Mouse (Mus musculus) embryonic facial prominence, embryonic 13.5 days (tissue): ENCODE results near the gene Prkcb. TPM values are rescaled to one million over a fixed set of nuclear protein-coding genes. Genes with fewer than 3 reads are reported as not detected.

Source experiments
- ATAC-seq: fragments of 200-750 bp; cut with Nextera tagmentation; 2 replicates; pipeline ENCODE4 v1.8.0; 2017; ENCODE audit warnings: low read depth; ENCODE audit not compliant: insufficient number of reproducible peaks, insufficient read depth, low FRiP score, low TSS enrichment
- H3K27ac ChIP-seq: fragments of 300-500 bp; sonication (generic); 2 replicates; pipeline ENCODE4 v1.5.1; 2015; ENCODE audit warnings: moderate library complexity, mild to moderate bottlenecking, inconsistent platforms
- H3K27me3 ChIP-seq: fragments of 300-500 bp; sonication (generic); 2 replicates; pipeline ENCODE4 v1.6.1; 2015; ENCODE audit warnings: mild to moderate bottlenecking, inconsistent platforms
- H3K36me3 ChIP-seq: fragments of 300-500 bp; sonication (generic); 2 replicates; pipeline ENCODE4 v1.6.1; 2015; ENCODE audit warnings: mild to moderate bottlenecking, inconsistent platforms
- H3K4me1 ChIP-seq: fragments of 300-500 bp; sonication (generic); 2 replicates; pipeline ENCODE4 v1.6.1; 2015; ENCODE audit warnings: inconsistent platforms
- H3K4me2 ChIP-seq: fragments of 300-500 bp; sonication (generic); 2 replicates; pipeline ENCODE4 v1.6.1; 2015; ENCODE audit warnings: moderate library complexity, mild to moderate bottlenecking, inconsistent platforms
- H3K4me3 ChIP-seq: fragments of 300-500 bp; sonication (generic); 2 replicates; pipeline ENCODE4 v1.5.1; 2015; ENCODE audit warnings: mild to moderate bottlenecking, inconsistent platforms
- H3K9ac ChIP-seq: fragments of 300-500 bp; sonication (generic); 2 replicates; pipeline ENCODE4 v1.6.1; 2015; ENCODE audit warnings: mild to moderate bottlenecking, inconsistent platforms
- H3K9me3 ChIP-seq: fragments of 300-500 bp; sonication (generic); 2 replicates; pipeline ENCODE4 v1.6.1; 2016; ENCODE audit warnings: inconsistent platforms
- WGBS: fragments of 180-500 bp; shearing (Covaris S2); methylation state at CpG from one replicate; pipeline ENCODE4 v1.1.7; 2015; ENCODE audit warnings: mixed read lengths; 5-methylcytosine and 5-hydroxymethylcytosine counted together
- polyA plus RNA-seq: library from polyadenylated mRNA; unstranded; fragments of >200 nt; fragmentation: Nextera tagmentation; extraction: Ambion mirVana; gene quantifications from 2 replicates; pipeline ENCODE4 v1.2.1, GENCODE M21; 2015

Gene Prkcb
- polyA plus RNA-seq, 1 experiment from 2014 or later: 5.9 TPM

DNA sequence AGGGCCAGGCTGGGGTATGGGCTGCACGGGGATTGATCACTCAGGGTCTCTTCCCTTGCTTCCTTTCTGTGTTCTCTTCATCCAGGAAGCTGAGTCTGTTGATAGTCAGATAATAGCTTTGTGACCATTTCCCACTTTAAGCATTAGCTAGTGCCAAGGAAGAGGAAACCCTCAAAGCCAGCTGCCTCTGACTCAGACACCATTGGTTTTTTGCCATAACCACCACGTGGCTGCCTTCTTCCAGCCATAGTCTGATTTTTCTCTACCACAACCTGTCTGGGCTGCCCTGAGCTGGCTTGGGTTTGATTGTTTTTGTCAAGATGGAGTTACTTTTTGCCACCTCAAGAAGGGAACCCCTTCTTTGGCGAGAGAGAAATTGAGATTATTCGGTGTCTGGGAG lies 41.0 kb downstream of the Prkcb start:
- H3K4me2 ChIP-seq: no peak overlapping the region
- WGBS: 84% methylated on average over 4 of the region's 4 CpGs
- no peak for ATAC-seq
- H3K4me3 ChIP-seq: no peak overlapping the region
- no peaks in the 10 kb centered on the region for H3K9me3 ChIP-seq
- no peaks in the 10 kb centered on the region for H3K4me1 ChIP-seq
- H3K36me3 ChIP-seq: no peaks in the 10 kb centered on the region
- H3K9ac ChIP-seq: no peak overlapping the region
- H3K27me3 ChIP-seq: no peaks in the 10 kb centered on the region
- no peak overlapping the region for H3K27ac ChIP-seq

DNA sequence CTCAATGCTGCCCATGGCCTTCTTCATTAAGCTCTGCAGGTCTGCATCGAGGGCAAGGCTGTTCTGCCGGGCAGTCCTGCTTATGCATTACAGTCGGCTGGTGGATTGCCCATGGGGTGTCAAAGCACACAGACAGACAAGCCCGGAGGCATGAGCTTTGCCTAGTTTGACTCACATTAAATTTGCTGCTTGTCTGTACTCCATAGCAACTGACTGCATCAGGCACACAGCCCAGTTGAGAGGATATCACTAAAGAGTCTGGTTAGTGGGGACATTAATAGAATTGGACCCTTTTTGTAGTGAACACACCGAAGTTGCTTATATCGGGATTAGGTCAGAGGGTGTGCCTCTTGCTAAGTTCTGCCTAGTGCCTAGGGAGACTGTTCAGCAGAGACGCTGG lies 45.1 kb downstream of the Prkcb start:
- no peak for ATAC-seq

DNA sequence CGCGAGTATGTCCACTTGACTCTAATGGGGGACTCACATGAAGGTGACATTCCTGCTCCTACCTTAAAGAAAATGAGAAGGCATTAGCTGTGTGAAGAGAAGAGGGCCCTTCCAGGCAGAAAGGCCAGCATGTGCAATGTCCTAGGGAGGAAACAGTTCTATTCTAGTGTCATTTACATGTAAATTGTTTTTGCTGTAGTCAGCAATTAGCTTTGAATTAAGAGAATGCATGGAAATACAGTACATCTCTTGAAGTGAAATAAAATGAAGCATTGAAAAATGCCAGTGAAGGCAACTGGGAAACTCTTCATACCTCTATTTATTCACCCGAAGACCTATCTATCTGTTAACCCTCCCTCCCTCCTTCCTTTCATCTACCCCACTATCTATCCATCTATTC lies 48.8 kb downstream of the Prkcb start:
- 91% methylated on average over 3 of the region's 3 CpGs for WGBS
- no peaks in the 10 kb centered on the region for H3K9me3 ChIP-seq

More for the DNA sequence above, 45.1 kb downstream of the Prkcb start:
- no peaks in the 10 kb centered on the region for H3K27me3 ChIP-seq
- no peaks in the 10 kb centered on the region for H3K9me3 ChIP-seq
- no peak overlapping the region for H3K9ac ChIP-seq
- no peak overlapping the region for H3K4me2 ChIP-seq
- WGBS: 85% methylated on average over 7 of the region's 7 CpGs
- no peak overlapping the region for H3K27ac ChIP-seq
- H3K36me3 ChIP-seq: no peaks in the 10 kb centered on the region
- H3K4me1 ChIP-seq: no peaks in the 10 kb centered on the region
- H3K4me3 ChIP-seq: no peak overlapping the region

DNA sequence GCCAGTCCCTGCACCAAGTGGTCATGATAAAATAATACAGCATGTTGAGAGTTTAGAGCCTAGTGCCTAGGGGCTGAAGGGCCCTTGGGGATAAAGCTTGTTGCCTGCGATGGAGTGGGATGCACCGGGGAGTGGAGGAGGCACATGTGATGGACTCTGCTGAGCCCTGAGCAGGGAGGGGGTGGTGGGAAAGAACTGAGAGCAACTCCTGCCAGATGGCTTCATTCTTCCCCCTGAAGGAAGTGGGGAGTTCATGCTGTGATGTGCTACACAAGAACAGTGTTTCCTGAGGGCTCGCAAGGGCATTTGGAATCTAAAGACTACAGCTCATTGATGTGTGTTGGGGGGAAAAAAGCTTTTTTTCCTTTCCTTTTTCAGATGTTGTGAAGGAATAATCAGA lies 49.5 kb downstream of the Prkcb start:
- H3K4me3 ChIP-seq: no peak overlapping the region
- no peaks in the 10 kb centered on the region for H3K4me1 ChIP-seq
- H3K36me3 ChIP-seq: no peaks in the 10 kb centered on the region
- H3K4me2 ChIP-seq: no peak overlapping the region
- H3K9ac ChIP-seq: no peak overlapping the region
- H3K9me3 ChIP-seq: no peaks in the 10 kb centered on the region
- ATAC-seq: no peak
- no peaks in the 10 kb centered on the region for H3K27me3 ChIP-seq
- no peak overlapping the region for H3K27ac ChIP-seq
- WGBS: 72% methylated on average over 3 of the region's 3 CpGs

More for the DNA sequence above, 48.8 kb downstream of the Prkcb start:
- H3K9ac ChIP-seq: no peak overlapping the region
- H3K4me3 ChIP-seq: no peak overlapping the region
- no peak overlapping the region for H3K27ac ChIP-seq
- ATAC-seq: no peak
- H3K4me1 ChIP-seq: no peaks in the 10 kb centered on the region
- no peak overlapping the region for H3K4me2 ChIP-seq
- H3K36me3 ChIP-seq: no peaks in the 10 kb centered on the region
- H3K27me3 ChIP-seq: no peaks in the 10 kb centered on the region

DNA sequence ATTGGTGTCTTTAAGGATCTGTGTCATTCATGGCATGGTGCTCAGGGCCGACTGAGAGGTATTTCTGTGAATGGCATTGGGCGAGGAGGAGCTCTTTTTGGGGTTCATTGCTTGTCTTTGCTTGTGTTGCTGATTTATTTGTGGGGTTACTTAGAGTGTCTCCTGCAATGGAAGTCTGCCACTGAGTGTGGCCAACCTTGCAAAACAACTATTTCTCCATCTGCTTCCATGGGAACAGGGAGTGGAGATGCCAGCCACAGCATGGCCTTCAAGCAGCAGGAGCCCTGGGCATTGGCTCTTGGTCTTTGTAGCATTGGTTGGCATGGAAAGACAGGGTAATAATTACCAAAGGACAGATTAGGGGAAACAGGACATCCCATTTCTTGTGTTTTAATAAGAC lies 50.9 kb downstream of the Prkcb start:
- ATAC-seq: no peak
- no peak overlapping the region for H3K27ac ChIP-seq
- no peaks in the 10 kb centered on the region for H3K27me3 ChIP-seq
- H3K4me1 ChIP-seq: no peaks in the 10 kb centered on the region
- H3K9me3 ChIP-seq: no peaks in the 10 kb centered on the region
- 79% methylated on average over 2 of the region's 2 CpGs for WGBS
- H3K9ac ChIP-seq: no peak overlapping the region
- no peak overlapping the region for H3K4me2 ChIP-seq
- no peak overlapping the region for H3K4me3 ChIP-seq
- no peaks in the 10 kb centered on the region for H3K36me3 ChIP-seq

DNA sequence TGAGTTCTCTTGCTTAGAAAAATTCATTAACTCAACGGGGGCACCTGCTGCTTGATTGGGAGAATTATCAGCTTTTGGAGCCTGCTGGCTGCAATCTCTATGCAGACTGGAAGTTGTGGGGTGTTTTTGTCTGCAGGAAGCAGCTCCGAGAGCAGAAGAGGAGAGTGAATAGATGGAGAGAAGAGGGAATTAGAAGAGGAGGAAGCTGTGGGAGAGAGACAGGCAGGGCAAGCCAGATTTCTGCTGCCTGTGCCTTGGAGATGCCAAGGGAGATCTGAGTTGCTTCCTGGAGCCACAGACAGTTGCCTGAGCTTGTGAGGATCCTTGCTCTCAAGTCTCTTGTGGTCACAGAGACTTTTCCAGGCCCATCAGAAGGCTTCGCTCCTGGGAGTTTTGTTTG lies 53.3 kb downstream of the Prkcb start:
- H3K4me2 ChIP-seq: no peak overlapping the region
- WGBS: 65% methylated on average over 3 of the region's 3 CpGs

DNA sequence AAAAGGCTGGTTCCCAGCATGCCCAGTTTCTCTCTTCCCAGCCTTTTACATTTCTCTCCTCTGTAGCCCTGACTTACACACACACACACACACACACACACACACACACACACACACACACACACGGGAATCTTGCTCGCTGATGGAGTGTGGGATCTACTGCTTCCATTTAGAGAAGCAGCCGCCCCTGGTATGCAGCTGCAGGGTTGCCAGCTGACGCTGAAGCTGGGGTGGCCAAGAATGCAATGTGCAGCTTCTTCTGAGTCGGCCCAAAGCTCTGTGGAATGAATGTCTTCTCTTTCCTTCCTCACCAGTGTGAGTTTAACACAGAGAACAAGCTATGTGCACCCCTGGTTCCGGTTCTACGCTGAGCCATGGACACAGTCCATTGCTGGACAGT lies 56.1 kb downstream of the Prkcb start:
- WGBS: 64% methylated on average over 7 of the region's 7 CpGs
- Histone ChIP-seq H3K4me3 (no peak overlapping the region), H3K9ac (no peak overlapping the region), H3K36me3 (no peaks in the 10 kb centered on the region), H3K27me3 (no peaks in the 10 kb centered on the region), H3K27ac (no peak overlapping the region; the same call in 1 of the 2 replicates), H3K4me2 (no peak overlapping the region), H3K4me1 (peaks cover 8% of the 10 kb centered on the region; the same call in 1 of the 2 replicates), H3K9me3 (no peaks in the 10 kb centered on the region)
- ATAC-seq: no peak

More for the DNA sequence above, 53.3 kb downstream of the Prkcb start:
- no peak overlapping the region for H3K9ac ChIP-seq
- ATAC-seq: no peak
- H3K4me3 ChIP-seq: no peak overlapping the region
- H3K27ac ChIP-seq: no peak overlapping the region
- no peaks in the 10 kb centered on the region for H3K9me3 ChIP-seq
- peaks cover 4% of the 10 kb centered on the region; the same call in 1 of the 2 replicates for H3K4me1 ChIP-seq
- H3K27me3 ChIP-seq: no peaks in the 10 kb centered on the region
- no peaks in the 10 kb centered on the region for H3K36me3 ChIP-seq

DNA sequence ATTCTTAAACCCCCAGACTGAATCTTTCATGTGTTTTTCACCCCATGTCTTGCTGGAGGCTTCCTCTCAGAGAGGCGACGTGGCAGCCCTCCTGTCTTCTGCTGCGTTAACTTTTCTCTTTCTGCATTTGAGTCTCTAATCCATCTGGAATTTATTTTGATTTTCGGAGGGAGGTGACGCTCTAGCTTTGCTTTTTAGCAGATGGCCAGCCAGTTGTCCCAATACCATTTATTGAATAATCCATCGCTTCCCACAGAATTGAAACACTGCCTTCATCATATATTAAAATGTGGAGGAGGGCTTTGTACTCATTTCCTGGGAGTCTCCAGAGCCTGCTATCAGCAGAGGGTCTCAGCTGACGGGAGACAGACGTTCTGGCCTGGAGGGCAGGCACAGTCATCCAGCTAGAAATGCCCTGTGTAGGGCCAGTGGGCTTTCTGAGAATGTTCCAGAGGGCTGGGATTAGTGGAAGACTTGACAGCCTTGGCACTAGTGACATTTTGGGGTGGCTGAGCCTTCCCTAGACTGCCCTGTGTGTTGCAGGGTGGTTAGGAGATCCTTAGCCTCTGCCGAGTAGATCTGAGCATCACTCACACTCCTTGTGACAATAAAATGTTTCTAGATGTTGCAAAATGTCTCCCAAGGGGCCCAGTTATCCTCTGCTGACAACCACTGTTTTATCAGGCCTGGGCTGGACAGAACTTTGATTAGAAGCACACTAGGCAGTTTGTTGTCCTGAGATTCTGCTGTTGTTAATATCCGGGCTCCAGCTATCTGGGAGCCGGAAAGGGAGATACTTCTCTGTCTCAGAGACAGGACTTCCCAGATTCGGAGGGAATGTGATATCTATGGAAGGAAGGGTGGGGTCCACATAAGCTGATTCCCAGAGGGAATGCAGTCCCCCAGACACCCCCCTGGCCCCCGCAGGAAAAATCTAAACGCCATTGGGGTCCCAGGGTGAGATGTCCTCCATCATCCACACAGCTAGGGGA lies 58.0 kb downstream of the Prkcb start:
- Histone ChIP-seq H3K9ac (0 out of 2 replicates have a peak overlapping the region, but pooled peaks have one; percentile 17), H3K4me1 (peaks cover 8% of the 10 kb centered on the region; the same call in 1 of the 2 replicates), H3K27me3 (no peaks in the 10 kb centered on the region), H3K9me3 (no peaks in the 10 kb centered on the region), H3K4me3 (no peak overlapping the region), H3K36me3 (no peaks in the 10 kb centered on the region), H3K27ac (no peak overlapping the region), H3K4me2 (no peak overlapping the region)
- 47% methylated on average over 14 of the region's 14 CpGs for WGBS
- no peak for ATAC-seq

DNA sequence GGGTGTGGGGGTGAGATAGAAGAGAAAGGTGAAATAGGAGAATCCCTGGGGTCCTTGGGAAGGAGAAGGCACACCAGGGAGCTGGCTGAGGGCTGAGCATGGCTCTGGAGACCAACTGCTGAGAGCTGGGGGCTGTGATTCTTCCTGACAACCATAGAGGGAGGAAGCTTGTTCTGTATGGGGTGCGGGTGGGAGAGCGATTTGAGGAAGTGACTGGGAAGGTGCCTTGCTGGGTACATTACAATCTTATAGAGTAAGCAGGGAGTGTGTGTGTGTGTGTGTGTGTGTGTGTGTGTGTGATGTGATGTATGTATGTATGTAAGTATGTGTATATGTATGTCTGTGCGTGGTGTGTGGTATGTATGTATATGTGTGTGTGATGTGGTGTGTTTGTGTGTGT lies 58.9 kb downstream of the Prkcb start:
- Histone ChIP-seq H3K36me3 (no peaks in the 10 kb centered on the region), H3K4me2 (no peak overlapping the region), H3K27ac (no peak overlapping the region), H3K4me3 (no peak overlapping the region), H3K9me3 (no peaks in the 10 kb centered on the region), H3K9ac (no peak overlapping the region), H3K4me1 (peaks cover 8% of the 10 kb centered on the region; the same call in 1 of the 2 replicates), H3K27me3 (no peaks in the 10 kb centered on the region)
- no peak for ATAC-seq
- 90% methylated on average over 3 of the region's 3 CpGs for WGBS

DNA sequence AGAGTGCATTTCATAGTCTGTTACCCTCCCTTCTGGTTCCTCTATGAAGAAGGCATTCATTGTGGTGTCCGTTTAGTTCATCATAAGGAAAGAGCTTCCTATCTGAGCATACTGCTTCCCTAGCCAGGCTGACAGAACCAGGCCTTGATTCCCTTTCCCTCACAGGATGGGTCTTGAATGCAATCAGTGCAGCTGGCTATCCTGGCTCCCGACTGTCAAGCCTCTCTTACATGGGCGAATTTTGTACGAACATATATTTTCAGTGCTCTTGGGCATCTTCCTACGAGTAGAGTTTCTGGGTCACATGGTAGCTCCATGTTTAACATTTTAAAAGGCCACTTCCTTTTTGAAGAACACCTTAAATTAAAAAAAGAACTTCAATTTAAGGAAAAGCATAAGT lies 61.4 kb downstream of the Prkcb start:
- WGBS: 79% methylated on average over 5 of the region's 5 CpGs
- no peak overlapping the region for H3K9ac ChIP-seq
- peaks cover 8% of the 10 kb centered on the region; the same call in 1 of the 2 replicates for H3K4me1 ChIP-seq
- H3K4me3 ChIP-seq: no peak overlapping the region
- H3K9me3 ChIP-seq: no peaks in the 10 kb centered on the region
- no peak overlapping the region for H3K27ac ChIP-seq
- H3K36me3 ChIP-seq: no peaks in the 10 kb centered on the region
- ATAC-seq: no peak
- H3K27me3 ChIP-seq: no peaks in the 10 kb centered on the region
- no peak overlapping the region for H3K4me2 ChIP-seq

DNA sequence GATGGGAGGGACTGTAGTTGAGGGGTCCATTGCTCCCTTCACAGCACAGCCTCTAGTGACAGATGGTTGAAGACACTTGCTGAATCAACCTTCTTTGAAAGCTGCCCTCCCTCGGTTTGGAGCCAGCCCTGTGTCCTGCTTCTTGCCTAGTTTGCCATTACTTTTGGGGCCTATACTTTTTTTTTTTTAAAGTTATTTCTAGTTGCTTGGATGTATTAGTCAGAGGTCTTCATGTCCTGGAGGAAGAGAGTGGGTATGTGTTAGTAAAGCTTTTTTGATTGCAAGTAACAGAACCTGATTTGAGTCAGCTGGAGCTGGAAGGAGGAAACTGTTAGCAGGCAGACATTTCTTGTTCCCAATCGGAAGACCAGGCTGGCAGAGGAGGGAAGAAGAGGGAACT lies 62.2 kb downstream of the Prkcb start:
- Histone ChIP-seq H3K36me3 (no peaks in the 10 kb centered on the region), H3K4me1 (peaks cover 8% of the 10 kb centered on the region; the same call in 1 of the 2 replicates), H3K9ac (no peak overlapping the region), H3K27ac (no peak overlapping the region), H3K4me2 (no peak overlapping the region), H3K4me3 (no peak overlapping the region), H3K27me3 (no peaks in the 10 kb centered on the region), H3K9me3 (no peaks in the 10 kb centered on the region)
- no peak for ATAC-seq
- WGBS: 74% methylated on average over 2 of the region's 2 CpGs

DNA sequence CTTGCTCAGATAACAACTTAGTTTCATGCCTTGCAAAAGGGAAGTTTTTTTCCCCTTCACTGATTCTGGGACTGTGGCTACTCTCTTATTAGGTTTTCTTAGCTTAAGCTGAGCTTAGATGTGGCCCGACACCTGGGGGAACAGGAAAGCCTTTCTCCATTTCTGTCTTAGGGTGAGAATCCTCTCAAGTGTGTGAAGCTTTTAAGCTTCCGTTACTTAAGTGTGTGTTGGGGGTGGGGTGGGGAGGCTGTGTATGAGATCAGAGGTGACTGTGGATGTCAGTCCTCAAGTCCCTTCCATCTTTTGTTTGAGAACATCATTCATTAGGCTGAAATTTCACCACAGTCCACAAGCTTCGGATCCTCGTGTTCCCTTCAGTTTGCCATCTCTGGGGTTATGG lies 63.3 kb downstream of the Prkcb start:
- Histone ChIP-seq H3K4me2 (no peak overlapping the region), H3K4me1 (0 out of 2 replicates have a peak, but pooled peaks cover 4% of the 10 kb centered on the region), H3K9me3 (no peaks in the 10 kb centered on the region), H3K27ac (no peak overlapping the region), H3K9ac (no peak overlapping the region), H3K4me3 (no peak overlapping the region), H3K36me3 (no peaks in the 10 kb centered on the region), H3K27me3 (no peaks in the 10 kb centered on the region)
- WGBS: 77% methylated on average over 4 of the region's 4 CpGs
- ATAC-seq: no peak
